Mouse (Mus musculus): ENCODE results near the gene Cmtm6.

Cmtm6 gene

GRCm38 (mm10) chr9:114731871-114732682 lies 1.2 kb downstream of the Cmtm6 start:
- DNase-seq, result peak in 1 of 2 experiments; percentile 47

DNA sequence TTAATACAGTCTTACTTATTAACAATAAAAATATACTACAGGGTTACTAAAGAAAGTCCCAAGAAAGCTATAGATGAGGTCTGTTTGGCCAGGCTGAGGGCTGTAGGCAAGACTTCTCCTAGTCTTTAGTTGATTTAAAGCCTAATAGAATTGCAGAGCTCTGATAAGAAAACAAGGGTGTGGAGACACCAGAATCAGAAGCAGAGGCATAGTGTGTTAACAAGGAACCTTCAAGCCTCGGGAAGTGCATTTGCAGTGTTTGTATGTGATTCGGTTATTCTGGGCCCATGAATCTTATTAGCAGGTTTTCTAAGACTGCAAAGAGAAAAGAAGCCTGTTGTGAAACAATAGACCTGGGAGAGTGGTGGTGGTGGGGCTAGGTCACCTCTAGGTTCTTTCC lies 2.3 kb downstream of the Cmtm6 start:
- no peak for DNase-seq

GRCm38 (mm10) chr9:114736442-114736841 lies 5.5 kb downstream of the Cmtm6 start:
- no peak for DNase-seq

DNA sequence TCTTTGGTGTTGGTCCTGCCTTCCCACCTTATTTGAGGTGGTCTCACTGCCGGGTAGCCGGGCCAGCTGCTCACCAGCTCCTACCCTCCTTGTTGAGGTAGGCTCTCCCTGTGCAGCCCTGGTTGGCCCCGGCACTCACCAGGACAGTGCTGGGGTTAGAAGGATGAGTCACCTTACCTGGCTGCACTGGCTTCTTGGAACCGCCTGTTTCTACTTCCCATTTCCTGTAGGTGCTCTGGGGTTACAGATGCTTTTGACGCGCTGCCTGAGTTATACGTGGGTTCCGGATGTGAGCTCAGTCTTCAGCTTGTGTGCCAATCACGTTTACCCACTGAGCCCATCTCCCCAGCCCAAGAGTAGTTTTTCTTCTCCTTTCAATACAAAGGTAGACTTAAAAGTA lies 9.4 kb downstream of the Cmtm6 start:
- no peak for DNase-seq

DNA sequence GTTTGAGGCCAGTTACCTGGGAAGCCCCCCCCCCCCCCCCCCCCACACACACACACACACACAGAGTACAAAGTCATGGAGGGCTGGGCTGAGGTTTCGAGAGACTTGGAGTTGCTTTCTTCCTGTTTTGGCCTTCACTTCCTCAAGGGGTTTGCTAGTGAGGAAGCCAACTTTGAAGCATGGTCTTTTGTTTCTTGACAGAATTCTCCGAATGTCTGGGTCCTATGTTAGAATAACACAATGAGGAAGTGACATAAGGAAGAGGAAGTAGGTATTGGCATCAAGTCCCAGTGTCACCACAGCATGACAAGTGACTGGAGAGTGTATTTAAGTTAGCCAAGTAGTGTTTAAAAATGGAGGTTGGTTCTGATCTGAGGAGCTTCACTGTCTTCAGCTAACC lies 11.8 kb downstream of the Cmtm6 start:
- no peak for DNase-seq

DNA sequence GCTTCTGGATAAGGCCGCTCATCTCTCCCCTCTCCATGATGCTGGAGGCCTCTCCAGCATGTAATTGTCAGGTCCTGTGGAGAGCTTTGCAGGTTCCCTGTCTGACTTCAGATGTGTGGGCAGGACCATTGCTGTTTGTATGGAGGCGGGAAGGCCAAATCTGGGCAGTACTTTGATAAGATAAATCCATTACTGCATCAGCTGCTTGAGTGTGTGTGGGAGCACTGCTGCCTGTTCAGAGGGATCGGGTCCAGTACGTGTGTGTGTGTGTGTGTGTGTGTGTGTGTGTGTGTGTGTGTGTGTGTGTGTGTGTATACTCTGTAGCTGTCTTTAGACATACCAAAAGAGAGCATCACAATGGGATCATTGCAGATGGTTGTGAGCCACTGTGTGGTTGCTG lies 14.2 kb downstream of the Cmtm6 start:
- DNase-seq, result no peak

- no peak for DNase-seq
These were observed 14.7 kb downstream of the Cmtm6 start for GRCm38 (mm10) chr9:114745654-114746053.

DNA sequence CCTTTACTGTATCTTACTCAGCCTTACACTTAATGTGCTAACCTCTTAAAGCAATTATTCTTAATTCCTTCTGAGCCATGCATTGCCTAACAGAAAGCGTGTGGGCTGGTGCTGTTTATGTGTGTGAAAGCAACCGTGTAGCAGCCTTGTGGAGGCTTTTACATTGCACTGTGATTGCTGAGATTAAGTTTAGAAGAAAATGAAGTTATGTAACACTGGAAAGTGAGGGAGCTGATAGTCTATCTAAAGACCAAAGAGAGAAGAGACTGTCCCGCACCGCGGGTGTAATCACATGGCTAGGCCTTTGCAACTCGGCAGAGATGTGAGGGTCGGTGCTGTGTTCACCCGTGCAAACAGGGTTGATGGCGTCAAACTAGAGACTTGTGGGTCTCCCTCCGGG lies 16.1 kb downstream of the Cmtm6 start:
- no peak for DNase-seq

GRCm38 (mm10) chr9:114747466-114747865 lies 16.6 kb downstream of the Cmtm6 start:
- no peak for DNase-seq

DNA sequence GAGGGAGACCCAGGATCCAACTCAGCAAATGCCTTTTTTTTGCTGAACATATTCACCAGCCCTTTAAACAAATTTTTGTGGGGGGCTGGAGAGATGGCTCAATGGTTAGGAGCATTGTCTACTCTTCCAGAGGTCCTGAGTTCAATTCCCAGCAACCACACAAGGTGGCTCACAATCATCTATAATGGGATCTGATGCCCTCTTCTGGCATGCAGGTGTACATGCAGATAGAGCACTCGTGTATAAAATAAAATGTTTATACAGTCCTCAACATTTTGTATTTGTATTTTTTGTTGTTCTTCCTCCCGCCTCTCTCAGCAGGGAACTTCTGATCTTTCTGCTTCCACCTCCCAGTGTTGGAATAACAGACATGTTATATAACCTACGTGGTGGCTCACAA lies 20.7 kb downstream of the Cmtm6 start:
- no peak for DNase-seq

GRCm38 (mm10) chr9:114752311-114752710 lies 21.4 kb downstream of the Cmtm6 start:
- no peak for DNase-seq

- DNase-seq, result peak; percentile 96
These were observed 22.1 kb downstream of the Cmtm6 start for GRCm38 (mm10) chr9:114752863-114753484.

DNA sequence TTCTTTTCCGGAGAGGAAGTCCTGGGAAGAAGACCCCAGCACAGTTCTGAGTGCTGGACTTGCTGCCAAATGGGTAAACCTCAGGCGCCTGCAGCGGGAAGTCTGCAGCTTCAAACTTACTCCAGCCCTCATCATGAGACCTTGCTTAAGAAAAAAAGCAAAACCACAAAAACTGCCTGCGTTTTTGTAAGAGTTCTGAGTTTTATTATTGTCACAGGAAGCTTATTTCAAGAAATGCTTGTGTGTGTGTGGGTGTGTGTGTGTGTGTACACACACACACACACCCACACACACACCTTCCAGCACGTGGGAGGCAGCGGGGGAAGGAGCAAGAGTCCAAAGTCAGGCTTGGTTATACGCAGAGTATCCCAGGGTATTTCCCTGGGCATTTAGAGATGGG lies 27.4 kb downstream of the Cmtm6 start:
- DNase-seq, result no peak

GRCm38 (mm10) chr9:114758801-114759200 lies 27.9 kb downstream of the Cmtm6 start:
- DNase-seq, result no peak

DNA sequence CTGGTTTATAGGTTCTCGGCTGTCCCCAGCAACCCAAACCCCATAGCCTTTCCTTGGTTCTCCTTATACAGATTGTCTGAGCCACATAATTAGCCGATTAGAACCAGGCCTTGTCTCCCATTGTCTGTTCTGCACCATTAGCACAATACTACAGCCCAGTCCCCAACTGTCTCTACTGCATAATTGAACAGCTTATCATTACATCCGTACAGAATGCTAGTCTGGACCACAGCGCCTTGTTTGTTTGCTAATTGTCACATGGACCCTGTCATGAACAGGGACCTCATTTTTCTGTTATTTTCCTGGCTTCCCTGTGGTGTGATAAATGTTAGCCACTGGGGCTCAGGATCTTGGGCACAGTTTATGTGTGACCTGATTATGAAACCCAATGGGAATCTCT lies 29.0 kb downstream of the Cmtm6 start:
- DNase-seq, result no peak

DNA sequence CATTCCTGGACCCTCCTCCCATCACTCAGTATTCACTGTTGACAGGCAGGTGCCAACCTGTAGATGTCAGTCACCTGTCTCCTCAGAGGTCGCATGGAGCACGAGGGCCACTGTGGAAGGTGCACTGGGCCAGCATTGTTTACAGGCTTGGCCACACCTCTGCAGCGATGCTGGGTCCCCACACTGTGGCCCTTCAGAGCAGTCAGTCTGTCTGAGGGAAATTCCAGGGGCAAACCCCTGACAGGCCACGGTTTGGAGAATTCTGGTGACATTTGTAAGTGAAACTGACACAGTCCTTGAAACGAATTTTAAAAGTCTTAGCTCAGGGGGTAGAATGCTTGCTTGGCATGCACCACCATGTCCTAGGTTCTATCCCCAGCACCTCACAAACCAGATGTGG lies 29.4 kb downstream of the Cmtm6 start:
- DNase-seq, result no peak

GRCm38 (mm10) chr9:114761848-114762247 lies 30.9 kb downstream of the Cmtm6 start:
- no peak for DNase-seq

DNA sequence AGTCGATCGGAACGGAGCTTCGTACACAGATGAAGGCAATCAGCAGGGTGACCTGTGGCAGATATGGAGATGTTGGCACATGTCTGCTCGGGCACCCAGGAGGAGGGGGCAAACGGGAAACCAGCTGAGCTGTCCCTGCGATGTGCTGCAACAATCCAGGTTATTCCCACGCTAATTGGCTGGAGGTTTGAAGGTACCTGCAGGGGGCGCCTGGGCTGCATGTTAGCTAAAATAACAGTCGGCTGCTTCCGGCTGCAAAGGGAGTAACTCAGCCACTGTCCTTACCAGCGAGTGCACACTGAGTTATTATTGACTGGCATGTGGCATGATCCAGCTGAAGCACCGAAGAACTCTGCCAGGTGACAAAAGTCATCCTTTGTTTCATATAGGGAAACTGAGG lies 32.4 kb downstream of the Cmtm6 start:
- peak; percentile 60 to 65 for DNase-seq

DNA sequence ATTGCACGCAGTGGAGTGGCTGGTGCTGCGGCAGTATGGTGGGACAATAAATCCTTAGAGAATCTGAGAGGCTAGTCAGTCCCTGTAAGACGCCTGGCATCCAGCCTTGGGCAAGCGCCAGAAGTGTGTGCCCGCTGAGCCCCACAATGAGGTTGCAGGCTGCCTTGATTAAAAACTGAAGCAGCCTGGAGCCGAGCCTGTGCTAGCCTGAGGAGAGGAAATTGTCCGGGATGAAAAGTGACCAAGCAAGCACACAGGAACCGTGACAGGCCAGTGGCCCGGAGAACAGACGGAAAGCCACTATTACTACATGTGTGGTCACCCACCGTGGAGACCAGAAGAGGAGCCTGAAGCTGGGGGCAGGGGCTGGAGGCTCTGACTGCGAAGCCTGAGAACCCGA lies 36.1 kb downstream of the Cmtm6 start:
- no peak for DNase-seq

DNA sequence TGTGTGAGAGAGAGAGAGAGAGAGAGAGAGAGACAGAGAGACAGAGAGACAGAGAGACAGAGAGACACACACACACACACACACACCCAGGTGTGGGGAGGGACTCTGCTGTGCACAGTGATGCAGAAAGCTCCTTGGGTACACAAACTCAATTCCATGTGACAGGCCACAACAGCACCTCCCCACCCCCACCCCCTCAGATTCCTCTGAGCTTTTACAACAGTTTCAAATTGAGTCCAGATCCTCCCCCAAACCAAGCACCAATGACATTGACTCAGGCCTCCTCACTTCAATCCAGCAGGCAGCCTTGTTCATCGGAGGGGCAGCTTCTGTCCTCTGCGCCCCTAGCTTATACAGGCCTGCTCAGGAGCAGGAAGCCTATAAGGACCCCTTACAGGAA lies 36.6 kb downstream of the Cmtm6 start:
- DNase-seq, result no peak

DNA sequence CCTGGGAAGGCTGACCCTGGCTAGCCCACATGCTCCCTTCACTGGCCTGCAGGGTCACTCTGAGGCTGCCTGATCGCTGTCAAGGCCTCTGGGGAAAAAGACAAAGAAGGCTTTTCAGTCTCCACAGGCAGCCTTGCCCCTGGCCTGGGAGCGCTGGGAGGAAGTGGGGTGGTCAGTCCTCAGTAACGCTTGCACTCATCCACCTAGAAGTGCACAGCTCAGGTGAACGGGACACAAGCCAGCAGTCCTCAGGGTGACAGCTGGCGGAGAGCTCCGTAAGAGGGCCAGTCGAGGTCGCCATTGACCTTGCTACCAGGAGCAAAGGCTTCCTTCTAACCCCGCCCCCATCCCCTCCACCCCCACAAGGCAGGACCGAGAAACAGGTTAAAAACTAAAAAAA lies 37.1 kb downstream of the Cmtm6 start:
- no peak for DNase-seq

DNA sequence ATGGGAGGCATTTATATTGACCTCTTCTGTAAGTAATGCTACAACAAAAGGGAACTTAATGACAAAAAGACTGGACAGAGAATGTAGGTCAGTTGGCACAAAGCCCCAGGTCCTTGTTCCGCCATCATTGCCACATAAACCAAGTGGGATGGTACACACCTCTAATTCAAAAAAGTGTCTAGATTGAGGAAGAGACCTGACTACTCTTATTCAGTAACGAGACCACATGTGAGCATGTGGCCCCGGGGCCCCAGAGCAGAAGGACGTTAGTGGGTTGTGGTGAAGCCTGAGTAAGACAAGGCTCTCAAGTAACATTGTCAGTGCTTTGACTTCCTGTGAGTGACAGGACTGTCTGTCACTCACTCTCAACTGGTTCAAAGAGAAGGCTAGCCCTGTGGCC lies 39.3 kb downstream of the Cmtm6 start:
- peak in 1 of 2 experiments; percentile 60 for DNase-seq

DNA sequence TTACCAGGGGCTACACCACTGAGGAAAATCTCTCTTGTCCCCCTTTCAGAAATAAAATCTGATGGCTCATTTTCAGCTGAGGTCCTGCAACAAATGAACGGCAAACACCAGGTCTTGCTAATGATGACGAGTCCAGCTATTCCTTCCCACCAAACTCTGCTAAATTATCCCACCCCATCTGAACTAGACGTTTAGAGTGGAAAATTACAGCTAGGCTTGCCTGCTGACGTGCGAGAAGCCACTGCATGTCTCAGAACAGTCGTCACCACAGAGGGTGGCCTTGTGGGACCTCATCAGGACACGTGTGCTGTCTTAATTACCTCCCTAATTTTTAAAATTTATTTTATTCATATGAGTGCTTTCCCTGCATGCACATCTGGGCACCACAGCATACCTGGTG lies 40.6 kb downstream of the Cmtm6 start:
- no peak for DNase-seq

GRCm38 (mm10) chr9:114774629-114775028 lies 43.7 kb downstream of the Cmtm6 start:
- DNase-seq, result no peak

GRCm38 (mm10) chr9:114775272-114775671 lies 44.4 kb downstream of the Cmtm6 start:
- DNase-seq, result peak; percentile 65 to 70

Measured in thymus, postnatal 36 days (tissue).